Mouse (Mus musculus) ES-E14 (cell line): ENCODE results near the gene Nt5c2.

Experiments used
- HCFC1 ChIP-seq: IDR thresholded peaks from 2 replicates; pipeline ENCODE4 v1.6.1; 2012; ENCODE audit warnings: low read length, inconsistent platforms, borderline replicate concordance; ENCODE audit not compliant: insufficient read depth
- ZC3H11A ChIP-seq: IDR thresholded peaks from 2 replicates; pipeline ENCODE4 v1.6.1; 2012; ENCODE audit warnings: low read depth, mild to moderate bottlenecking, inconsistent platforms, low read length, borderline replicate concordance

DNA sequence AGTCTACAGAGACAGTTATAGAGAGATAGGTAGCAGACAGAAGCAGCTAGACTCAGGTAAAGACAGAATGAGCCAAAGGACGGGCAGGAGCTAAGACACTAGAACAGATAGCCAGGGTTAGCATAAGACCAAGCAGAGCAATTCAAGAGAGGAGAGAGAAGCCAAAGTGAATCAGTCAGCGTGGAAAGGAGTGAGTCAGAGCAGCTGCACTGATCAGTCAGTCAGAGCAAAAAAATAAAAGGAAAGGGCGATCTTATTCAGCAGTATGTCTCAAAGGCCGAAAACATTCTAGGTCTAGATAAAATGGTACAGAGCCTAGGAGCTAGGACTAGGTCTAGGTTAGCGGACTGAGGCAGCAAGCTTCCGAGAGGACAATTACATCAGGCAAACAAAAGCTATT lies 70.6 kb downstream of the Nt5c2 start:
- TF ChIP-seq ZC3H11A: no peak
- TF ChIP-seq HCFC1: no peak
